Comparison of ENCODE assay signal across 24 mouse cellular contexts in genomic region chrX:139982115-139982514, GRCm38 (mm10). TPM values are rescaled to one million over a fixed set of nuclear protein-coding genes. Genes with fewer than 3 reads are reported as not detected.
A peak's percentile ranks its signal among the peaks of the same experiment; 100 is the strongest.
DNase-seq lines count a peak whose midpoint lies in the region; ATAC-seq and TF ChIP-seq lines count a peak whose summit lies in the region.
"Had no signal": no experiment of that assay in that cellular context is flagged by ENCODE, and none has a peak within 500 bp of the region (broad histone marks: within the 10 kb centered on the region; RNA-seq: fewer than 3 reads in every experiment).

No protein-coding gene starts in this region.

- TF ChIP-seq RAD21 in MEL (IDR thresholded peaks at IDR 0.05; ENCODE audit: low read depth, low read length), result no peak

- peaks cover 0 to 38% of the 10 kb centered on the region in 2 experiments; a peak in 3 of 4 replicates for H3K36me3 ChIP-seq in MEL (ENCODE audit: control insufficient read depth in 1 of 2, insufficient read depth in 2 of 2, low read length in 2 of 2)
- H3K36me3 ChIP-seq in erythroblast, embryonic 14.5 days (ENCODE audit: control insufficient read depth), result peaks cover 3% of the 10 kb centered on the region
- H3K36me3 ChIP-seq in liver, embryonic 13.5 days, result no peaks in the 10 kb centered on the region
- H3K36me3 ChIP-seq in midbrain, embryonic 13.5 days, result 0 out of 2 replicates have a peak, but pooled peaks cover 2% of the 10 kb centered on the region
- H3K36me3 ChIP-seq: embryonic facial prominence, embryonic 12.5 days; forebrain, embryonic 12.5 days; midbrain, embryonic 15.5 days had no signal

- no peak overlapping the region for H3K4me3 ChIP-seq in MEL (ENCODE audit: control insufficient read depth in 1 of 2, insufficient read depth in 1 of 2, low read depth in 2 of 2, low read length in 2 of 2)
- H3K4me3 ChIP-seq in erythroblast, embryonic 14.5 days (replicated peaks), result peak overlapping the region; percentile 26
- no peak overlapping the region for H3K4me3 ChIP-seq in liver, embryonic 13.5 days (replicated peaks)
- H3K4me3 ChIP-seq in midbrain, embryonic 13.5 days (replicated peaks), result no peak overlapping the region
- H3K4me3 ChIP-seq: embryonic facial prominence, embryonic 12.5 days; forebrain, embryonic 12.5 days; hindbrain, embryonic 10.5 days; midbrain, embryonic 15.5 days had no signal

- 39% methylated on average over 5 of the region's 5 CpGs for WGBS in liver, embryonic 13.5 days (ENCODE audit: insufficient replicate concordance)
- WGBS in midbrain, embryonic 13.5 days, result 75% methylated on average over 5 of the region's 5 CpGs

- H3K79me2 ChIP-seq in MEL (ENCODE audit: control insufficient read depth, insufficient read depth, low read length, poor library complexity), result no peaks in the 10 kb centered on the region

- no peaks in the 10 kb centered on the region for H3K9me3 ChIP-seq in MEL (replicated peaks; ENCODE audit: insufficient read depth, low read length)
- H3K9me3 ChIP-seq in erythroblast, embryonic 14.5 days (ENCODE audit: control insufficient read depth, low read length), result no peaks in the 10 kb centered on the region
- no peaks in the 10 kb centered on the region for H3K9me3 ChIP-seq in liver, embryonic 13.5 days (replicated peaks)
- no peaks in the 10 kb centered on the region for H3K9me3 ChIP-seq in midbrain, embryonic 13.5 days
- H3K9me3 ChIP-seq: embryonic facial prominence, embryonic 12.5 days; forebrain, embryonic 12.5 days; hindbrain, embryonic 10.5 days; midbrain, embryonic 15.5 days had no signal

- TF ChIP-seq EP300 in MEL (IDR thresholded peaks at IDR 0.05; ENCODE audit: low read depth in 1 of 2, low read length in 2 of 2), result peak; percentile 89 to 94

- peak overlapping the region; percentile 51 for H3K27ac ChIP-seq in MEL (ENCODE audit: control insufficient read depth, low read depth, low read length)
- H3K27ac ChIP-seq in liver, embryonic 13.5 days, result peak overlapping the region; percentile 34
- H3K27ac ChIP-seq in midbrain, embryonic 13.5 days, result no peak overlapping the region
- H3K27ac ChIP-seq: embryonic facial prominence, embryonic 12.5 days; forebrain, embryonic 12.5 days; hindbrain, embryonic 10.5 days; hindbrain, postnatal 0 days; midbrain, embryonic 15.5 days had no signal

- no peaks in the 10 kb centered on the region for H3K27me3 ChIP-seq in MEL (ENCODE audit: control insufficient read depth in 1 of 2, insufficient read depth in 2 of 2, low read length in 2 of 2)
- H3K27me3 ChIP-seq in erythroblast, embryonic 14.5 days (ENCODE audit: control insufficient read depth), result no peaks in the 10 kb centered on the region
- no peaks in the 10 kb centered on the region for H3K27me3 ChIP-seq in liver, embryonic 13.5 days
- H3K27me3 ChIP-seq in midbrain, embryonic 13.5 days, result peaks cover 18% of the 10 kb centered on the region
- H3K27me3 ChIP-seq: forebrain, embryonic 12.5 days; midbrain, embryonic 15.5 days had no signal

- peak overlapping the region; percentile 48 for H3K4me2 ChIP-seq in liver, embryonic 13.5 days
- H3K4me2 ChIP-seq in midbrain, embryonic 13.5 days (replicated peaks), result no peak overlapping the region
- H3K4me2 ChIP-seq: embryonic facial prominence, embryonic 12.5 days; forebrain, embryonic 12.5 days; midbrain, embryonic 15.5 days had no signal

- DNase-seq in MEL (ENCODE audit: low read depth, low spot score), result peak; percentile 86
- peak; percentile 16 for DNase-seq in liver, embryonic 13.5 days
- DNase-seq in cerebellum, adult 18-20 months, result no peak
- DNase-seq in right cerebral cortex, adult 18-20 months, result no peak
- DNase-seq: adrenal gland, postnatal 25 days; cerebellum, adult 2 months; cerebellum, postnatal 14 days; forebrain, postnatal 0 days; heart, postnatal 14 days; kidney, adult 9 months; kidney, postnatal 14 days; layer of hippocampus, adult 9-11 months; lung, postnatal 4 days; spleen, adult 18-20 months; thymus, postnatal 14 days had no signal

- H3K9ac ChIP-seq in MEL (ENCODE audit: control insufficient read depth, low read depth, low read length, poor library complexity, severe bottlenecking), result no peak overlapping the region
- no peak overlapping the region for H3K9ac ChIP-seq in liver, embryonic 13.5 days
- H3K9ac ChIP-seq in midbrain, embryonic 13.5 days (replicated peaks), result no peak overlapping the region
- H3K9ac ChIP-seq: embryonic facial prominence, embryonic 12.5 days; forebrain, embryonic 12.5 days; forebrain, postnatal 0 days; midbrain, embryonic 15.5 days had no signal

- no peak for TF ChIP-seq CTCF in MEL (IDR thresholded peaks at IDR 0.05 in 2 of 3, conservative IDR thresholded peaks at IDR 0.05 in 1 of 3; ENCODE audit: control insufficient read depth in 1 of 3, insufficient read depth in 1 of 3, low read depth in 2 of 3, low read length in 3 of 3, poor library complexity in 1 of 3, severe bottlenecking in 1 of 3)

- ATAC-seq in liver, embryonic 13.5 days (ENCODE audit: low read depth), result peak; percentile 91
- ATAC-seq in megakaryocyte progenitor cell, adult 5-6 weeks (replicated peaks; ENCODE audit: poor library complexity), result peak; percentile 85
- ATAC-seq in midbrain, embryonic 13.5 days, result no peak
- ATAC-seq: forebrain, postnatal 0 days; hindbrain, postnatal 0 days; intestine, embryonic 16.5 days; midbrain, embryonic 15.5 days had no signal

- H3K4me1 ChIP-seq in MEL (ENCODE audit: control insufficient read depth in 1 of 2, insufficient read depth in 2 of 2, low read length in 2 of 2), result peaks cover 8 to 11% of the 10 kb centered on the region in 2 experiments
- peaks cover 15% of the 10 kb centered on the region for H3K4me1 ChIP-seq in erythroblast, embryonic 14.5 days (ENCODE audit: control insufficient read depth)
- peaks cover 13% of the 10 kb centered on the region for H3K4me1 ChIP-seq in liver, embryonic 13.5 days (replicated peaks)
- no peaks in the 10 kb centered on the region for H3K4me1 ChIP-seq in midbrain, embryonic 13.5 days (replicated peaks)
- H3K4me1 ChIP-seq: embryonic facial prominence, embryonic 12.5 days; forebrain, embryonic 12.5 days; hindbrain, embryonic 10.5 days; midbrain, embryonic 15.5 days had no signal

- no peak for TF ChIP-seq POLR2A in MEL (IDR thresholded peaks at IDR 0.05; ENCODE audit: control insufficient read depth in 1 of 2, insufficient read depth in 1 of 2, low read depth in 1 of 2, low read length in 2 of 2, poor library complexity in 1 of 2)

TF ChIP-seq in MEL, 35 proteins besides CTCF, POLR2A, EP300 and RAD21 (continues in another document):
- TF ChIP-seq UBTF (IDR thresholded peaks at IDR 0.05; ENCODE audit: borderline replicate concordance, insufficient read depth, low read depth, low read length) (no peak), SMC3 (IDR thresholded peaks at IDR 0.05; ENCODE audit: low read depth, low read length) (no peak), ZMIZ1 (IDR thresholded peaks at IDR 0.05; ENCODE audit: low read depth, low read length) (no peak), MYB (IDR thresholded peaks at IDR 0.05; ENCODE audit: low read depth, low read length) (peak; percentile 78), SIN3A (IDR thresholded peaks at IDR 0.05; ENCODE audit: low read length) (peak; percentile 32; the same call in 1 of the 2 replicates), CHD1 (IDR thresholded peaks at IDR 0.05; ENCODE audit: low read depth, low read length) (no peak), MEF2A (IDR thresholded peaks at IDR 0.05; ENCODE audit: extremely low read depth, insufficient replicate concordance, low read depth, low read length, poor library complexity, severe bottlenecking) (no peak), GABPA (IDR thresholded peaks at IDR 0.05; ENCODE audit: low read depth, low read length) (no peak), MAFK (IDR thresholded peaks at IDR 0.05; ENCODE audit: borderline replicate concordance, low read depth, low read length) (peak; percentile 30; the same call in 1 of the 2 replicates), MAX (IDR thresholded peaks at IDR 0.05; ENCODE audit: low read length) (no peak), KAT2A (conservative IDR thresholded peaks at IDR 0.05; ENCODE audit: low read depth, low read length) (no peak), MYC (IDR thresholded peaks at IDR 0.05; ENCODE audit: low read depth, low read length) (no peak), POLR2AphosphoS5 (IDR thresholded peaks at IDR 0.05; ENCODE audit: borderline replicate concordance, low read depth, low read length) (no peak), BHLHE40 (IDR thresholded peaks at IDR 0.05; ENCODE audit: borderline replicate concordance, low read depth, low read length) (no peak), RCOR1 (IDR thresholded peaks at IDR 0.05; ENCODE audit: low read depth, low read length) (peak; percentile 86), MAZ (IDR thresholded peaks at IDR 0.05; ENCODE audit: low read depth, low read length) (no peak), USF1 (IDR thresholded peaks at IDR 0.05; ENCODE audit: low read depth, low read length) (no peak), GATA1 (IDR thresholded peaks at IDR 0.05; ENCODE audit: low read depth, low read length) (peak; percentile 85), ELF1 (IDR thresholded peaks at IDR 0.05; ENCODE audit: low read depth, low read length) (no peak), ZC3H11A (IDR thresholded peaks at IDR 0.05; ENCODE audit: low read depth, low read length) (no peak), POLR2AphosphoS2 (IDR thresholded peaks at IDR 0.05; ENCODE audit: low read length) (no peak), MXI1 (IDR thresholded peaks at IDR 0.05; ENCODE audit: low read depth, low read length) (no peak), JUND (IDR thresholded peaks at IDR 0.05; ENCODE audit: low read depth, low read length) (no peak), ETS1 (IDR thresholded peaks at IDR 0.05; ENCODE audit: low read depth, low read length) (peak; percentile 44; the same call in 1 of the 2 replicates), ZNF384 (IDR thresholded peaks at IDR 0.05; ENCODE audit: low read depth, low read length) (no peak), NRF1 (IDR thresholded peaks at IDR 0.05; ENCODE audit: insufficient read depth, low read depth, low read length, poor library complexity, severe bottlenecking) (no peak), TAL1 (IDR thresholded peaks at IDR 0.05; ENCODE audit: low read length) (peak; percentile 79), NELFE (IDR thresholded peaks at IDR 0.05; ENCODE audit: low read depth, low read length) (no peak)

RNA-seq across cellular contexts. Expression of gene Rbm41, which starts 16.3 kb away (rescaled TPM):
- 8.8 and 9.4 TPM in 2 replicates for total RNA-seq in MEL (2012; rRNA removed)
- 1 to 10 TPM in 1 of 2 experiments, not detected in 1; 9.1 TPM for polyA plus RNA-seq in MEL (2012; ENCODE audit: insufficient read depth in 1 of 2, insufficient read length in 2 of 2, low read depth in 1 of 2, low replicate concordance in 2 of 2, missing spikeins in 1 of 2)
- polyA plus RNA-seq in erythroblast, embryonic 14.5 days (2012), result 0.08 TPM in 1 of 2 replicates, not detected in the other
- 1.6 and 2.1 TPM in 2 replicates for polyA plus RNA-seq in liver, embryonic 13.5 days (2015; fragmentation: Nextera tagmentation; extraction: Ambion mirVana)
- 8.5 and 10.7 TPM in 2 replicates for total RNA-seq in megakaryocyte progenitor cell, adult 5-6 weeks (2015)
- 8.8 and 20.3 TPM in 2 replicates for total RNA-seq in megakaryocyte progenitor cell, adult 5-6 weeks (2017)
- polyA plus RNA-seq in midbrain, embryonic 13.5 days (2015; fragmentation: Nextera tagmentation; extraction: Ambion mirVana), result 6.3 and 7.1 TPM in 2 replicates

Comparison
In these comparisons a context has a peak if more than half of its experiments do, and no peak if none do; other contexts are left out.
1. DNase-seq: peak in MEL (single experiment) and liver, embryonic 13.5 days (single experiment); none in cerebellum, adult 18-20 months (0 of 2) and right cerebral cortex, adult 18-20 months (single experiment).